Mouse (Mus musculus): ENCODE measurements at regions not wholly inside any gene's neighbourhood (a gene's known extent, or its start where the extent isn't known, plus 50 kb on each side); places are given as distances from the start of the nearest gene placed in this dataset.

GRCm38 (mm10) chr15:52160181-52161088 lies 1724.3 kb upstream of the Gm7489 start:
- peak; percentile 70 to 98 (median 94) for TF ChIP-seq CTCF (IDR thresholded peaks at IDR 0.05 in 2 of 3, conservative IDR thresholded peaks at IDR 0.05 in 1 of 3; ENCODE audit: control insufficient read depth in 1 of 3, insufficient read depth in 1 of 3, low read depth in 2 of 3, low read length in 3 of 3, poor library complexity in 1 of 3, severe bottlenecking in 1 of 3)
- no peak for TF ChIP-seq MAX (IDR thresholded peaks at IDR 0.05; ENCODE audit: low read length)
- no peak for TF ChIP-seq ZMIZ1 (IDR thresholded peaks at IDR 0.05; ENCODE audit: low read depth, low read length)
- TF ChIP-seq POLR2A (IDR thresholded peaks at IDR 0.05; ENCODE audit: control insufficient read depth in 1 of 2, insufficient read depth in 1 of 2, low read depth in 1 of 2, low read length in 2 of 2, poor library complexity in 1 of 2), result no peak
- no peak for TF ChIP-seq ZKSCAN1 (IDR thresholded peaks at IDR 0.05; ENCODE audit: low read depth, low read length)
- no peak for TF ChIP-seq ZNF384 (IDR thresholded peaks at IDR 0.05; ENCODE audit: low read depth, low read length)
- peak; percentile 96 for TF ChIP-seq ZC3H11A (IDR thresholded peaks at IDR 0.05; ENCODE audit: low read depth, low read length)
- no peak for TF ChIP-seq BHLHE40 (IDR thresholded peaks at IDR 0.05; ENCODE audit: borderline replicate concordance, low read depth, low read length)
- TF ChIP-seq MYC (IDR thresholded peaks at IDR 0.05; ENCODE audit: low read depth, low read length), result no peak
- no peak for TF ChIP-seq E2F4 (IDR thresholded peaks at IDR 0.05; ENCODE audit: borderline replicate concordance, low read depth, low read length)
- no peak for TF ChIP-seq TAL1 (IDR thresholded peaks at IDR 0.05; ENCODE audit: low read length)
- TF ChIP-seq JUND (IDR thresholded peaks at IDR 0.05; ENCODE audit: low read depth, low read length), result no peak
- no peak for TF ChIP-seq UBTF (IDR thresholded peaks at IDR 0.05; ENCODE audit: borderline replicate concordance, insufficient read depth, low read depth, low read length)
